Mouse (Mus musculus) lung, embryonic 15.5 days (tissue): ENCODE measurements around the gene Hdhd3. TPM values are rescaled to one million over a fixed set of nuclear protein-coding genes. Genes with fewer than 3 reads are reported as not detected.

Experiments used
- ATAC-seq: fragments of 200-750 bp; cut with Nextera tagmentation; 2 replicates; pipeline ENCODE4 v1.8.0; 2017; ENCODE audit warnings: moderate number of reproducible peaks, borderline replicate concordance; ENCODE audit not compliant: low FRiP score, low TSS enrichment; ENCODE audit errors: extremely low read depth
- H3K27ac ChIP-seq: fragments of 300-500 bp; sonication (generic); 2 replicates; pipeline ENCODE4 v1.5.1; 2015; ENCODE audit warnings: moderate library complexity, mild to moderate bottlenecking, inconsistent platforms
- H3K27me3 ChIP-seq: fragments of 300-500 bp; sonication (generic); 2 replicates; pipeline ENCODE4 v1.6.1; 2015; ENCODE audit warnings: inconsistent platforms
- H3K36me3 ChIP-seq: fragments of 300-500 bp; sonication (generic); 2 replicates; pipeline ENCODE4 v1.6.1; 2015; ENCODE audit warnings: inconsistent platforms
- H3K4me1 ChIP-seq: fragments of 300-500 bp; sonication (generic); 2 replicates; pipeline ENCODE4 v1.6.1; 2015; ENCODE audit warnings: inconsistent platforms
- H3K4me2 ChIP-seq: fragments of 300-500 bp; sonication (generic); 2 replicates; pipeline ENCODE4 v1.6.1; 2015; ENCODE audit warnings: inconsistent platforms, mild to moderate bottlenecking, moderate library complexity
- H3K4me3 ChIP-seq: fragments of 300-500 bp; sonication (generic); 2 replicates; pipeline ENCODE4 v1.5.1; 2015; ENCODE audit warnings: mild to moderate bottlenecking, inconsistent platforms
- H3K9ac ChIP-seq: fragments of 300-500 bp; sonication (generic); 2 replicates; pipeline ENCODE4 v1.6.1; 2015; ENCODE audit warnings: inconsistent platforms
- H3K9me3 ChIP-seq: fragments of 300-500 bp; sonication (generic); 2 replicates; pipeline ENCODE4 v1.6.1; 2016; ENCODE audit warnings: inconsistent platforms
- WGBS: fragments of 180-500 bp; shearing (Covaris S2); methylation state at CpG from one replicate; pipeline ENCODE4 v1.1.7; 2015; 5-methylcytosine and 5-hydroxymethylcytosine counted together
- polyA plus RNA-seq: library from polyadenylated mRNA; unstranded; fragments of >200 nt; fragmentation: Nextera tagmentation; extraction: Ambion mirVana; gene quantifications from 2 replicates; pipeline ENCODE4 v1.2.1, GENCODE M21; 2015

Hdhd3 gene
- polyA plus RNA-seq, 1 experiment from 2014 or later, result 18.6 TPM

DNA sequence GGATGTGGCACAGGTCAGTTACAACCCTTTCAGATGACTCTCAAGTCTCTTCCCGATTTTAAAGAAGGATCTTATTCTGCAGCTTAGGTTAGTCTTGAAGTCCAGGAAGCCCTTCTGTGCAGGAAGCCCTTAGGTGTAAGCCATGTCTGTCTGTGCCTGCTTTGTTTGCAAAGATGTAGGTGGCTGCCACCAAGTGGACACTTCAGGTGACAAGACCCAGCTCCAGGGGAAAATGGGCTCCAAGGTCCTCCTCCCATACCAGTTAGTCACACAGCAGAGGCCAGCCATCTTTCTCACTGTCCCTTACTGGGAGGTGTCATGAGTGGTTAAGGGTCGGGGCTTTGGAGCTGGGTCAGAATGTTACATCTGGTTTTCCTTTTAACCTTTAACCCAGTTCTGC is 3.5 kb upstream of the Hdhd3 start:
- H3K9ac ChIP-seq, result no peak overlapping the region
- WGBS, result 59% methylated on average over 2 of the region's 2 CpGs
- H3K27ac ChIP-seq, result no peak overlapping the region
- H3K36me3 ChIP-seq, result peaks cover 48% of the 10 kb centered on the region
- no peaks in the 10 kb centered on the region for H3K27me3 ChIP-seq
- H3K9me3 ChIP-seq, result no peaks in the 10 kb centered on the region
- H3K4me1 ChIP-seq, result peaks cover 10% of the 10 kb centered on the region; the same call in 1 of the 2 replicates
- ATAC-seq, result no peak
- H3K4me2 ChIP-seq, result no peak overlapping the region
- H3K4me3 ChIP-seq, result no peak overlapping the region

DNA sequence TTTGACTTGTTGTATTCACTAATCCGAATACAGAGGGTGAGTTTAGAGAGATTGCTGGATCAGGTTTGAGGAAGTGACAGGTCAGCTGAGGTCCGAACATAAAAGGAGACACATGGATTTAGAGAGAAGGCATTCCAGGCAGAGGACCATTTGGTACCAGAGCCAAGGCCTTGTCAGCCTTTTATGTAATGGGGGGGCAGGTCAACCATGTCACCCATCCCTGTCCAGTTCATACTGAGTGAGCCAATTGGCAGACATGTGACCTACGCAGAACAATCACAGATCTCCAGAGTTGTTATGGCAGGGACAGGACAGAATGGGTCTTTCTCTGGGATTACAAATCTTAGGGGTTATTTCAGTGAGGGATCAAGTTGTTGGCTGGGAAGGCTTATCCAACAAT is 2.7 kb upstream of the Hdhd3 start:
- H3K27ac ChIP-seq, result no peak overlapping the region
- H3K9ac ChIP-seq, result no peak overlapping the region
- peaks cover 39% of the 10 kb centered on the region for H3K36me3 ChIP-seq
- peaks cover 15% of the 10 kb centered on the region; the same call in 1 of the 2 replicates for H3K4me1 ChIP-seq
- H3K9me3 ChIP-seq, result no peaks in the 10 kb centered on the region
- no peaks in the 10 kb centered on the region for H3K27me3 ChIP-seq
- no peak overlapping the region for H3K4me3 ChIP-seq
- no peak for ATAC-seq
- WGBS, result 83% methylated on average over 3 of the region's 3 CpGs
- H3K4me2 ChIP-seq, result no peak overlapping the region

DNA sequence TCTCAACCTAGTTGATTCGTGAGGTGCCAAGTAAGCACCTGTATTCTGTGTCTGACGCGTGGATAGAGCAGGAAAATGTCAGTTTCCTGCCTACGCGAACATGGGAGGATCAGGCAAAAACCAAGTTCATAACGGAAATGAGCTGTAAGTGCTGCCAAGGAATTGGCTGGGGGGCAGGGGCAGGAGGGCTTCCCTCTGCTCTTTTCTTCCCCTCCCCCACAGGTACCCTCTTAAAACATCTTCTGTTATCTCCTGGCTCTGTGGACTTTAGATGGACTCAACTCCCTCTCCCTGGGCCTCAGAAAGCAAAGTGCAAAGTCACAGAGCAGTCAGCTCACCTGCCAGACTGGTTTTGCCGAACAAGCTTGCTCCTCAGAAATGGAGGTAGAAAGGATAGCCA is 298 bp downstream of the Hdhd3 start:
- no peak overlapping the region for H3K4me3 ChIP-seq
- no peak overlapping the region for H3K9ac ChIP-seq
- no peaks in the 10 kb centered on the region for H3K27me3 ChIP-seq
- peak overlapping the region; percentile 62 for H3K4me2 ChIP-seq
- H3K4me1 ChIP-seq, result peaks cover 17% of the 10 kb centered on the region; the same call in 1 of the 2 replicates
- H3K9me3 ChIP-seq, result no peaks in the 10 kb centered on the region
- peaks cover 26% of the 10 kb centered on the region for H3K36me3 ChIP-seq
- WGBS, result 46% methylated on average over 7 of the region's 7 CpGs
- H3K27ac ChIP-seq, result peak overlapping the region; percentile 84
- ATAC-seq, result no peak

DNA sequence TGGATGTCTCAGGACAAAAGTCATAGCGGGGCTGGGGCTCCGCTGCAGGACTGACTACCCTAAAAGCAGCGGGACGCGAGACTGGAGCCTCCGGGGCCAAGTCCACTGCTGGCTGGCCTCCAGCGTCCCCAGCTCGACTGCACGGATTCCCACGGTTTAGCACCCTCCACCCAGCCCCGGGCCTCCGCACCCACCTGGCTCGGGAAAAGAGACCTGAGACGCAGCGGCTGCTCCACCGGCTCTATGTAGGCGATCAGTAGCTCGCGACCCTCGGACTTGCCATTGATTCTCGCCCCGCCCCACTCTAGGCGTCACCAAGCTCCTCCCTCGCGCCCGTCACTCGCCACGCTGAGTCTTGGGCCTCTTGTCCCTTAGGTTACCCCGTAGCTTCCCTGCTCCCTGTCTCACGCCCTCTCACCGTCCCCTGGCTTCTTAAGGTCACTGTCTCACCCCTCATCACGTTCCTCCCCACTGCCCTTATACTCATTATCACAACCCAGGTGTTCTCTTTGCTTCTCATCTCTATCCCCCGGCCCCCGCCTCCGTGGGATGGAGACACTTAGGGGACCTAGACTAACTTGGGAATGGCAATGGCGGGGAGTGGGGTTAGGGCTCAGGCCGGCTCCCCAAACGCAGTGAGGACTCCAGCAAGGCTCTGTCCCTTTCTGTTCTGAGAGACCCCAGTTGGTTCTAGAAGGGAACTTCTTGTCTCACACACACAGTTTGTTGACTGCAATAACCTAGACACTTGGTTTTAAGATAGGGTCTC is 1.1 kb downstream of the Hdhd3 start:
- H3K4me3 ChIP-seq, result peak overlapping the region; percentile 74
- peak; percentile 93 for ATAC-seq
- no peaks in the 10 kb centered on the region for H3K27me3 ChIP-seq
- WGBS, result 1% methylated on average over 38 of the region's 38 CpGs
- peak overlapping the region; percentile 62 for H3K4me2 ChIP-seq
- peak overlapping the region; percentile 84 for H3K27ac ChIP-seq
- H3K4me1 ChIP-seq, result peaks cover 17% of the 10 kb centered on the region; the same call in 1 of the 2 replicates
- peak overlapping the region; percentile 72 for H3K9ac ChIP-seq
- peaks cover 26% of the 10 kb centered on the region for H3K36me3 ChIP-seq
- no peaks in the 10 kb centered on the region for H3K9me3 ChIP-seq

DNA sequence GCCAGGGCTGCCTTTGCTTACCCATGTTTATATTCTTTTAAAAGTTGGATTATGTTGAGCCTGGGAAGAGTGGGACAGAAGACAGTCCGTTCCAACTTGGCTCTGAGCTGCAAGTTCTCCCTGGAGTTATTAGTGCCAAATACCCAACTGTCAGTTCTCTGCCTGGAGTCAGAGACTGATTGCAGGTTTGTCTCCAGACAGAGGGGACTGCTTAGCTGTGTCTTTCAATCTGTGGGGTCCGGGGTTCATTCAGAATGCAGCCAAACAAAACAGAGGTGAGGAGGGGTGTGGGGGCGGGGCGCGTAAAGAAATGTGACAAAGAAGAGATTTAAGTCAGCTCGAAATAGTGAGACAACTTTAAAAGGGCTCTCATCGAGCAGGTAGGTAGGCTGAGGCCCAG is 1.7 kb downstream of the Hdhd3 start:
- peaks cover 19% of the 10 kb centered on the region for H3K4me1 ChIP-seq
- under 1% methylated on average over 7 of the region's 7 CpGs for WGBS
- no peaks in the 10 kb centered on the region for H3K9me3 ChIP-seq
- peak overlapping the region; percentile 72 for H3K9ac ChIP-seq
- ATAC-seq, result peak; percentile 33; the same call in 1 of the 2 replicates
- peak overlapping the region; percentile 74 for H3K4me3 ChIP-seq
- H3K36me3 ChIP-seq, result peaks cover 22% of the 10 kb centered on the region
- peak overlapping the region; percentile 84 for H3K27ac ChIP-seq
- H3K4me2 ChIP-seq, result peak overlapping the region; percentile 62
- no peaks in the 10 kb centered on the region for H3K27me3 ChIP-seq

DNA sequence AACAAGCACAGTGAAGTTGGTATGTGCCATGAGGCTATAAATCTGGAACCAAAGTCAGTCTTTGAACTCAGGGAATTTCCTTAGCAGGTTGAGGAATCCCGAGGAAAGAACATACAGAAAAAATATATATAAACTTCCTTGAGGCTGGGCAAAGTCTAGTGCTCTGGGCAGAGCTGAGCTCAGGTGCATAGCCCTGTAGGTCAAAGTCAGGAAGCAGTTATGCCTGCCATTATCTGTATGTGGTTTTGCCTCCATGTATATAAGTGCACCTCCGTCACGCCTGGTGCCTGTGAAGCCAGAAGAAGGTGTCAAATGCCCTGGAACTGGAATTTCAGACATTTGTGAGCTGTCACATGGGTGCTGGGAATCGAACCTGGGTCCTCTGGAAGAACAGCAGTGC is 2.5 kb downstream of the Hdhd3 start:
- WGBS, result 76% methylated on average over 4 of the region's 4 CpGs
- ATAC-seq, result no peak
- Histone ChIP-seq H3K9me3 (no peaks in the 10 kb centered on the region), H3K4me3 (peak overlapping the region; percentile 74; the same call in 1 of the 2 replicates), H3K9ac (no peak overlapping the region), H3K27ac (no peak overlapping the region), H3K27me3 (no peaks in the 10 kb centered on the region), H3K4me1 (peaks cover 26% of the 10 kb centered on the region), H3K36me3 (peaks cover 22% of the 10 kb centered on the region), H3K4me2 (peak overlapping the region; percentile 62; the same call in 1 of the 2 replicates)

DNA sequence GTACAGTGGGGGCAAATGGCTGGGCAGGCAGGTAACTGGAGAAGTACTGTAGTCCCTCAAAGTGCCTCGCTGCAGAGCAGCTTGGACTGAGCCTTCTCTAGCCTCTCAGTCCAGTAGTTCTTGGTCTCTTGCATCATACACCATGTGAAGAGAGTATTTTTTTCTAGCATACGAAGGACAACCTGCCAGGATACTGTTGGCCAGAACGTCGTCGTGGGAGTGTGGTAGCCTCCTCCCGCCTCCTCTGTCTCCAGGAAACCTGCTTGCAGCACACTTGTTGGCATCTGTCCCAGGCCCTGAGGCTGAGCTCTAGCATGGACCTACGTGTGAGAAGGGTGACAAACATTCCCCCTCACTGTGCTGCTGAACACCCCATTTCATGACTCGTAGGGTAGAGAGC is 6.5 kb downstream of the Hdhd3 start:
- H3K4me2 ChIP-seq, result no peak overlapping the region
- peak; percentile 31; the same call in 1 of the 2 replicates for ATAC-seq
- no peak overlapping the region for H3K4me3 ChIP-seq
- H3K27ac ChIP-seq, result no peak overlapping the region
- no peak overlapping the region for H3K9ac ChIP-seq
- 48% methylated on average over 8 of the region's 8 CpGs for WGBS
- no peaks in the 10 kb centered on the region for H3K9me3 ChIP-seq
- H3K27me3 ChIP-seq, result no peaks in the 10 kb centered on the region
- peaks cover 16% of the 10 kb centered on the region for H3K4me1 ChIP-seq
- peaks cover 26% of the 10 kb centered on the region for H3K36me3 ChIP-seq

DNA sequence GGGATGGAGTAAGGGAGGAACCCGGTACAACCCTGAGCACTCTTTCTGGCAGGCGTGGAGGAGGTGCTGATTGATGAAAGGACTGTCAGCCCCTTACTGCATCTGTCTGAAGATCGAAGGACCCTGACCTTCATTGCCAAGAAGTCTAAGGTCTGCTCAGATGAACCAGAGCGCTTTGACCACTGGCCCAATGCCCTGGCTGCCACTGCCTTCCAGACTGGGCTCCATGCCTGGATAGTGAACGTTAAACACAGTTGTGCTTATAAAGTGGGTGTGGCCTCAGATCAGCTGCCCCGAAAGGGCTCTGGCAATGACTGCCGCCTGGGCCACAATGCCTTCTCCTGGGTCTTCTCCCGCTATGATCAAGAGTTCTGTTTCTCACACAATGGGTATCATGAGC is 7.3 kb downstream of the Hdhd3 start:
- peaks cover 11% of the 10 kb centered on the region for H3K4me1 ChIP-seq
- H3K4me2 ChIP-seq, result no peak overlapping the region
- WGBS, result 54% methylated on average over 8 of the region's 8 CpGs
- no peaks in the 10 kb centered on the region for H3K27me3 ChIP-seq
- peaks cover 26% of the 10 kb centered on the region for H3K36me3 ChIP-seq
- H3K27ac ChIP-seq, result no peak overlapping the region
- H3K9ac ChIP-seq, result no peak overlapping the region
- H3K4me3 ChIP-seq, result no peak overlapping the region
- H3K9me3 ChIP-seq, result no peaks in the 10 kb centered on the region
- 0 out of 2 replicates have a peak, but pooled peaks have one; percentile 13 for ATAC-seq

DNA sequence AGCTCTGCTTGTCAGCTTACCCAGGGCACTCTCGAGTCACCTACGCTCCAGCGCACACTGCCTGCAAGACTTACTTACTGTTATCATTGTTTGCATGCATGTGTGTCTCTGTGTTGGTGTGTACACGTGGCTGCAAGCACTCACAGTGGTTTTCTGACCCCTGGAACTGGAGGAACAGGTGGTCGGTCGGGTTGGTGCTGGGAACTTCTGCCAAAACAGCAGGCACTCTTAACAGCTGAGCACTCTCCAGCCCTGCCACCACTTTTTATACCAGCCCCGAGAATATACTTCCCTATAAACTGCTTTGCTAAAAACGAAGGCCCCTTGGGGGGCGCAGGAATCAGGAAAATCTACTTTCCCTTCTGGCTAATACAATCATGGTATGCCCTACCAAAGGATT is 9.0 kb downstream of the Hdhd3 start:
- H3K27me3 ChIP-seq, result no peaks in the 10 kb centered on the region
- WGBS, result 62% methylated on average over 9 of the region's 9 CpGs
- H3K4me1 ChIP-seq, result peaks cover 9% of the 10 kb centered on the region
- ATAC-seq, result no peak
- H3K4me2 ChIP-seq, result no peak overlapping the region
- peaks cover 18% of the 10 kb centered on the region for H3K36me3 ChIP-seq
- no peaks in the 10 kb centered on the region for H3K9me3 ChIP-seq
- H3K4me3 ChIP-seq, result no peak overlapping the region
- no peak overlapping the region for H3K27ac ChIP-seq
- no peak overlapping the region for H3K9ac ChIP-seq

DNA sequence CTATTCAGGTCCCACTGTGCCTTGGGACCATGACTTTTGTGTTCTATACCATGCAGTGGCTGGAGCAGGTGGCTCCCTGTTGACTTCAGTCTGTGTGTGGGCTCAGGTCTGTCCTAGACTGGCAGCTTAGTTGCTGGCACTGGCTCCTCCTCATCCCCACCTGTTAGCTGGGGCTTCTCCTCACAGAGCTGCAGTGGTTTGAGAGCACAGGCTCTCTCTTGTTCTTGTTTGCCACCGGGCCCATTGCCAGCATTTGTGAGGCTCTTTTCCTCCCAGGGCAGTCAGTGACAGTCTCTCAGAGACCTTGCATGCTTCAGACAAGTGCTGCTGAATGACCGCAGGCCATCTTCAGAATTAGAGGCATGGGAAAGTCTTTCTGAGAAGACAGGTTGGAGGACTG is 10.6 kb downstream of the Hdhd3 start:
- no peak overlapping the region for H3K9ac ChIP-seq
- no peaks in the 10 kb centered on the region for H3K9me3 ChIP-seq
- H3K4me3 ChIP-seq, result no peak overlapping the region
- no peak for ATAC-seq
- 71% methylated on average over 2 of the region's 2 CpGs for WGBS
- H3K36me3 ChIP-seq, result peaks cover 6% of the 10 kb centered on the region
- H3K4me1 ChIP-seq, result peaks cover 9% of the 10 kb centered on the region
- no peak overlapping the region for H3K27ac ChIP-seq
- no peak overlapping the region for H3K4me2 ChIP-seq
- H3K27me3 ChIP-seq, result no peaks in the 10 kb centered on the region

DNA sequence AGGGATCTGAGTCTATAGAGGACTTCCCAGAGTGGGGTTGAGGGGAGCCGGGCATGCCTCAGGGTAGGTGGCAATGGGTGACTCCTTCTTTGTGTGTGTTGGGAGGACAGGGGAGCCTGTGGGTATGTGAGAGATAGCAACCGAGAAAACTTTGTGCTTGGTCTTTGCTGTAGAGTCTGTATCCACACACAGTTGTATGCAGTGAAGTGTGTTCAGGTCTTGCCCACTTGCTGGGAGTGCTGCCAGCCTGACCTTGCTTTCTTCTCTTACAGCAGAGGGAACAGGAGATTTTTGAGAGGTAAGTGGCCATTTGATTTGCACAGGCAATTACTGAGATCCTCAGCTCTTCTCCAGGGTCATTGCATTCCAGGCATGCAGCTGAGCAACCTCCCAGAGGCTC is 15.4 kb downstream of the Hdhd3 start:
- no peak overlapping the region for H3K9ac ChIP-seq
- no peak overlapping the region for H3K27ac ChIP-seq
- ATAC-seq, result no peak
- H3K27me3 ChIP-seq, result no peaks in the 10 kb centered on the region
- no peaks in the 10 kb centered on the region; the same call in 1 of the 2 replicates for H3K36me3 ChIP-seq
- 87% methylated on average over 2 of the region's 2 CpGs for WGBS
- no peak overlapping the region for H3K4me3 ChIP-seq
- no peaks in the 10 kb centered on the region for H3K4me1 ChIP-seq
- H3K9me3 ChIP-seq, result no peaks in the 10 kb centered on the region
- no peak overlapping the region for H3K4me2 ChIP-seq

DNA sequence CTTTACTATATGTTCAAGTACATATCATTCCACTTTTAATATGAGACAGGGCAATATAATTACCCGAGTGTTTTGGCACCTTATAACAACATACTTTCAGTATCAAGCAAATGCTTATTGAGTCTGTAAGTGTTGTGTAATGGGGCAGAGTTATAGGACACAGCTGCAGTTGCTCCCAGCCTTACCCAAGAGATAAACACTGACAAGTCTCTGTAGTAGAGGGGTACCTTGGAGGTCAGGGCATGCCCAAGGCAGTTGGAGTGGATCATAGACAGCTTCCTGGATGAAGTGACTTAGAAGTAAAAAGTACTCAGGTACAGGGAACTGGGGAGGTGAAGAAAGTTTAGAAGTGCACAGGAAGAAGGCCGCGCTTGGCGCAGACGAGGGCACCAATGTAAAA is 16.1 kb downstream of the Hdhd3 start:
- H3K4me3 ChIP-seq, result no peak overlapping the region
- no peak overlapping the region for H3K27ac ChIP-seq
- no peak overlapping the region for H3K9ac ChIP-seq
- H3K4me2 ChIP-seq, result no peak overlapping the region
- no peaks in the 10 kb centered on the region; the same call in 1 of the 2 replicates for H3K36me3 ChIP-seq
- no peaks in the 10 kb centered on the region for H3K9me3 ChIP-seq
- H3K27me3 ChIP-seq, result no peaks in the 10 kb centered on the region
- WGBS, result 76% methylated on average over 5 of the region's 5 CpGs
- no peaks in the 10 kb centered on the region for H3K4me1 ChIP-seq
- no peak for ATAC-seq
